Mouse (Mus musculus): ENCODE results near the gene Aacs. TPM values are rescaled to one million over a fixed set of nuclear protein-coding genes. Genes with fewer than 3 reads are reported as not detected.

Aacs gene
- total and polyA plus RNA-seq, 3 experiments = 32.8 to 79.5 TPM; not detected in 1

GRCm38 (mm10) chr5:125529109-125529508 lies 53.5 kb downstream of the Aacs start (continued):
- no peak for TF ChIP-seq ZNF384 (IDR thresholded peaks at IDR 0.05; ENCODE audit: low read depth, low read length)
- TF ChIP-seq MAX (IDR thresholded peaks at IDR 0.05; ENCODE audit: low read length) = no peak
- TF ChIP-seq NRF1 (IDR thresholded peaks at IDR 0.05; ENCODE audit: insufficient read depth, low read depth, low read length, poor library complexity, severe bottlenecking) = no peak
- TF ChIP-seq TAL1 (IDR thresholded peaks at IDR 0.05; ENCODE audit: low read length) = no peak
- TF ChIP-seq SMC3 (IDR thresholded peaks at IDR 0.05; ENCODE audit: low read depth, low read length) = peak; percentile 64
- TF ChIP-seq POLR2AphosphoS2 (IDR thresholded peaks at IDR 0.05; ENCODE audit: low read length) = no peak

GRCm38 (mm10) chr5:125531634-125532033 lies 56.0 kb downstream of the Aacs start, which contains the start of gene Tmem132b:
Gene Tmem132b, plus strand, starts transcription at chr5:125531774.
- Histone ChIP-seq H3K9ac (ENCODE audit: control insufficient read depth, low read depth, low read length, poor library complexity, severe bottlenecking) (no peak within 1 kb of the TSS), H3K79me2 (ENCODE audit: control insufficient read depth, insufficient read depth, low read length, poor library complexity) (no peaks in the 10 kb centered on the region), H3K4me3 (ENCODE audit: control insufficient read depth in 1 of 2, insufficient read depth in 1 of 2, low read depth in 2 of 2, low read length in 2 of 2) (no peak within 1 kb of the TSS), H3K36me3 (ENCODE audit: control insufficient read depth in 1 of 2, insufficient read depth in 2 of 2, low read length in 2 of 2) (no peaks in the 10 kb centered on the region), H3K27me3 (ENCODE audit: control insufficient read depth in 1 of 2, insufficient read depth in 2 of 2, low read length in 2 of 2) (no peaks in the 10 kb centered on the region), H3K27ac (ENCODE audit: control insufficient read depth, low read depth, low read length) (no peak within 1 kb of the TSS), H3K4me1 (ENCODE audit: control insufficient read depth in 1 of 2, insufficient read depth in 2 of 2, low read length in 2 of 2) (no peaks in the 10 kb centered on the region), H3K9me3 (replicated peaks; ENCODE audit: insufficient read depth, low read length) (no peaks in the 10 kb centered on the region)
- DNase-seq (ENCODE audit: low read depth, low spot score) = no peak
- TF ChIP-seq E2F4 (IDR thresholded peaks at IDR 0.05; ENCODE audit: borderline replicate concordance, low read depth, low read length) (no peak), MYB (IDR thresholded peaks at IDR 0.05; ENCODE audit: low read depth, low read length) (no peak), HCFC1 (IDR thresholded peaks at IDR 0.05; ENCODE audit: low read depth, low read length) (no peak), MAFK (IDR thresholded peaks at IDR 0.05; ENCODE audit: borderline replicate concordance, low read depth, low read length) (no peak), CHD1 (IDR thresholded peaks at IDR 0.05; ENCODE audit: low read depth, low read length) (no peak), KAT2A (conservative IDR thresholded peaks at IDR 0.05; ENCODE audit: low read depth, low read length) (no peak), USF1 (IDR thresholded peaks at IDR 0.05; ENCODE audit: low read depth, low read length) (no peak)

- no peaks in the 10 kb centered on the region for H3K27me3 ChIP-seq (ENCODE audit: control insufficient read depth in 1 of 2, insufficient read depth in 2 of 2, low read length in 2 of 2)
Measured at GRCm38 (mm10) chr5:125532191-125532544, 56.6 kb downstream of the Aacs start.

More at GRCm38 (mm10) chr5:125532191-125532544, 56.6 kb downstream of the Aacs start:
- Histone ChIP-seq H3K9ac (ENCODE audit: control insufficient read depth, low read depth, low read length, poor library complexity, severe bottlenecking) (no peak overlapping the region), H3K36me3 (ENCODE audit: control insufficient read depth in 1 of 2, insufficient read depth in 2 of 2, low read length in 2 of 2) (no peaks in the 10 kb centered on the region), H3K4me1 (ENCODE audit: control insufficient read depth in 1 of 2, insufficient read depth in 2 of 2, low read length in 2 of 2) (no peaks in the 10 kb centered on the region), H3K27ac (ENCODE audit: control insufficient read depth, low read depth, low read length) (no peak overlapping the region), H3K79me2 (ENCODE audit: control insufficient read depth, insufficient read depth, low read length, poor library complexity) (no peaks in the 10 kb centered on the region), H3K9me3 (replicated peaks; ENCODE audit: insufficient read depth, low read length) (no peaks in the 10 kb centered on the region), H3K4me3 (ENCODE audit: control insufficient read depth in 1 of 2, insufficient read depth in 1 of 2, low read depth in 2 of 2, low read length in 2 of 2) (no peak overlapping the region)
- TF ChIP-seq ZC3H11A (IDR thresholded peaks at IDR 0.05; ENCODE audit: low read depth, low read length) (no peak), CHD1 (IDR thresholded peaks at IDR 0.05; ENCODE audit: low read depth, low read length) (no peak), ZKSCAN1 (IDR thresholded peaks at IDR 0.05; ENCODE audit: low read depth, low read length) (no peak), RCOR1 (IDR thresholded peaks at IDR 0.05; ENCODE audit: low read depth, low read length) (no peak), CTCF (IDR thresholded peaks at IDR 0.05 in 2 of 3, conservative IDR thresholded peaks at IDR 0.05 in 1 of 3; ENCODE audit: control insufficient read depth in 1 of 3, insufficient read depth in 1 of 3, low read depth in 2 of 3, low read length in 3 of 3, poor library complexity in 1 of 3, severe bottlenecking in 1 of 3) (no peak), SIN3A (IDR thresholded peaks at IDR 0.05; ENCODE audit: low read length) (no peak), MXI1 (IDR thresholded peaks at IDR 0.05; ENCODE audit: low read depth, low read length) (no peak)
- DNase-seq (ENCODE audit: low read depth, low spot score) = no peak
